Mouse (Mus musculus): ENCODE measurements around the gene Ksr2. TPM values are rescaled to one million over a fixed set of nuclear protein-coding genes. Genes with fewer than 3 reads are reported as not detected.

The Ksr2 gene
- total and polyA plus RNA-seq, 2 experiments from 2014 or later = 6.3 to 12.6 TPM

GRCm38 (mm10) chr5:117505204-117505603 lies 91.4 kb downstream of the Ksr2 start:
- H3K4me3 ChIP-seq (ENCODE audit: low read length) = no peak overlapping the region

GRCm38 (mm10) chr5:117505769-117506168 lies 92.0 kb downstream of the Ksr2 start:
- WGBS = 85% methylated on average over 7 of the region's 7 CpGs
- no peaks in the 10 kb centered on the region for H3K27me3 ChIP-seq (ENCODE audit: insufficient read depth, low read length)
- H3K36me3 ChIP-seq (ENCODE audit: insufficient read depth, low read length) = no peaks in the 10 kb centered on the region
- no peaks in the 10 kb centered on the region for H3K4me1 ChIP-seq (ENCODE audit: insufficient read depth, low read length)
- H3K27ac ChIP-seq = no peak overlapping the region
- H3K4me2 ChIP-seq (ENCODE audit: low read depth, low read length) = no peak overlapping the region
- no peak overlapping the region for H3K9ac ChIP-seq (replicated peaks; ENCODE audit: low read length)
- no peak for ATAC-seq
- DNase-seq (ENCODE audit: low spot score) = no peak
- no peak for TF ChIP-seq CTCF (IDR thresholded peaks at IDR 0.05; ENCODE audit: low read depth)
- H3K4me3 ChIP-seq (ENCODE audit: low read length) = no peak overlapping the region
- no peaks in the 10 kb centered on the region for H3K9me3 ChIP-seq (ENCODE audit: low read length)

More at GRCm38 (mm10) chr5:117505204-117505603, 91.4 kb downstream of the Ksr2 start:
- Histone ChIP-seq H3K9me3 (ENCODE audit: low read length) (no peaks in the 10 kb centered on the region), H3K27ac (no peak overlapping the region), H3K4me1 (ENCODE audit: insufficient read depth, low read length) (no peaks in the 10 kb centered on the region), H3K9ac (replicated peaks; ENCODE audit: low read length) (no peak overlapping the region), H3K4me2 (ENCODE audit: low read depth, low read length) (no peak overlapping the region), H3K36me3 (ENCODE audit: insufficient read depth, low read length) (no peaks in the 10 kb centered on the region), H3K27me3 (ENCODE audit: insufficient read depth, low read length) (no peaks in the 10 kb centered on the region)
- DNase-seq (ENCODE audit: low spot score) (peak; percentile 77), ATAC-seq (peak; percentile 46)
- peak; percentile 100 for TF ChIP-seq CTCF (IDR thresholded peaks at IDR 0.05; ENCODE audit: low read depth)
- 73% methylated on average over 10 of the region's 10 CpGs for WGBS

- no peak for ATAC-seq
- Histone ChIP-seq H3K9me3 (ENCODE audit: low read length) (no peaks in the 10 kb centered on the region), H3K27ac (no peak overlapping the region), H3K4me3 (ENCODE audit: low read length) (no peak overlapping the region), H3K4me2 (ENCODE audit: low read depth, low read length) (no peak overlapping the region), H3K4me1 (ENCODE audit: insufficient read depth, low read length) (no peaks in the 10 kb centered on the region), H3K9ac (replicated peaks; ENCODE audit: low read length) (no peak overlapping the region), H3K36me3 (ENCODE audit: insufficient read depth, low read length) (no peaks in the 10 kb centered on the region), H3K27me3 (ENCODE audit: insufficient read depth, low read length) (no peaks in the 10 kb centered on the region)
- DNase-seq (ENCODE audit: low spot score) = peak; percentile 68
- 30% methylated on average over 13 of the region's 13 CpGs for WGBS
- TF ChIP-seq CTCF (IDR thresholded peaks at IDR 0.05; ENCODE audit: low read depth) = peak; percentile 93
Measured at GRCm38 (mm10) chr5:117506406-117506805, 92.6 kb downstream of the Ksr2 start.

GRCm38 (mm10) chr5:117509511-117510375 lies 95.9 kb downstream of the Ksr2 start:
- DNase-seq (ENCODE audit: low spot score) (peak; percentile 75), ATAC-seq (no peak)
- no peak overlapping the region for H3K27ac ChIP-seq
- no peaks in the 10 kb centered on the region for H3K36me3 ChIP-seq (ENCODE audit: insufficient read depth, low read length)
- no peaks in the 10 kb centered on the region for H3K4me1 ChIP-seq (ENCODE audit: insufficient read depth, low read length)
- WGBS = 42% methylated on average over 22 of the region's 22 CpGs
- H3K9ac ChIP-seq (replicated peaks; ENCODE audit: low read length) = no peak overlapping the region
- H3K4me3 ChIP-seq (ENCODE audit: low read length) = no peak overlapping the region
- TF ChIP-seq CTCF (IDR thresholded peaks at IDR 0.05; ENCODE audit: low read depth) = peak; percentile 82
- no peak overlapping the region for H3K4me2 ChIP-seq (ENCODE audit: low read depth, low read length)
- H3K9me3 ChIP-seq (ENCODE audit: low read length) = no peaks in the 10 kb centered on the region
- H3K27me3 ChIP-seq (ENCODE audit: insufficient read depth, low read length) = no peaks in the 10 kb centered on the region

- H3K9ac ChIP-seq (replicated peaks; ENCODE audit: low read length) = no peak overlapping the region
- no peak for ATAC-seq
- no peaks in the 10 kb centered on the region for H3K27me3 ChIP-seq (ENCODE audit: insufficient read depth, low read length)
- TF ChIP-seq CTCF (IDR thresholded peaks at IDR 0.05; ENCODE audit: low read depth) = no peak
- no peaks in the 10 kb centered on the region for H3K9me3 ChIP-seq (ENCODE audit: low read length)
- H3K4me3 ChIP-seq (ENCODE audit: low read length) = no peak overlapping the region
- DNase-seq (ENCODE audit: low spot score) = no peak
- no peaks in the 10 kb centered on the region for H3K36me3 ChIP-seq (ENCODE audit: insufficient read depth, low read length)
- no peak overlapping the region for H3K4me2 ChIP-seq (ENCODE audit: low read depth, low read length)
- WGBS = 64% methylated on average over 10 of the region's 10 CpGs
- H3K4me1 ChIP-seq (ENCODE audit: insufficient read depth, low read length) = no peaks in the 10 kb centered on the region
- H3K27ac ChIP-seq = no peak overlapping the region
Measured at GRCm38 (mm10) chr5:117510864-117511263, 97.1 kb downstream of the Ksr2 start.

GRCm38 (mm10) chr5:117515396-117515795 lies 101.6 kb downstream of the Ksr2 start:
- DNase-seq (ENCODE audit: low spot score) (no peak), ATAC-seq (no peak)
- Histone ChIP-seq H3K4me2 (ENCODE audit: low read depth, low read length) (no peak overlapping the region), H3K27ac (no peak overlapping the region), H3K27me3 (ENCODE audit: insufficient read depth, low read length) (no peaks in the 10 kb centered on the region), H3K9me3 (ENCODE audit: low read length) (no peaks in the 10 kb centered on the region), H3K9ac (replicated peaks; ENCODE audit: low read length) (no peak overlapping the region), H3K4me1 (ENCODE audit: insufficient read depth, low read length) (no peaks in the 10 kb centered on the region), H3K36me3 (ENCODE audit: insufficient read depth, low read length) (no peaks in the 10 kb centered on the region), H3K4me3 (ENCODE audit: low read length) (no peak overlapping the region)
- TF ChIP-seq CTCF (IDR thresholded peaks at IDR 0.05; ENCODE audit: low read depth) = no peak
- 89% methylated on average over 12 of the region's 12 CpGs for WGBS

- H3K27me3 ChIP-seq (ENCODE audit: insufficient read depth, low read length) = no peaks in the 10 kb centered on the region
- no peak for TF ChIP-seq CTCF (IDR thresholded peaks at IDR 0.05; ENCODE audit: low read depth)
- H3K36me3 ChIP-seq (ENCODE audit: insufficient read depth, low read length) = no peaks in the 10 kb centered on the region
- H3K4me1 ChIP-seq (ENCODE audit: insufficient read depth, low read length) = no peaks in the 10 kb centered on the region
- ATAC-seq (no peak), DNase-seq (ENCODE audit: low spot score) (no peak)
- no peak overlapping the region for H3K9ac ChIP-seq (replicated peaks; ENCODE audit: low read length)
- H3K27ac ChIP-seq = no peak overlapping the region
- no peak overlapping the region for H3K4me3 ChIP-seq (ENCODE audit: low read length)
- no peaks in the 10 kb centered on the region for H3K9me3 ChIP-seq (ENCODE audit: low read length)
- no peak overlapping the region for H3K4me2 ChIP-seq (ENCODE audit: low read depth, low read length)
- 77% methylated on average over 7 of the region's 7 CpGs for WGBS
Measured at GRCm38 (mm10) chr5:117515861-117516260, 102.1 kb downstream of the Ksr2 start.

Measured in hindbrain, postnatal 0 days (tissue).